Mouse (Mus musculus) gastrocnemius, adult 2 months (tissue): Measurements from ENCODE around the gene Usb1. TPM values are rescaled to one million over a fixed set of nuclear protein-coding genes. Genes with fewer than 3 reads are reported as not detected.
A peak's percentile ranks its signal among the peaks of the same experiment; 100 is the strongest.

Source experiments
- DNase-seq: peaks from one replicate; pipeline ENCODE4 v3.0.0; 2022
- H3K27ac ChIP-seq: fragments of 200-600 bp; 2 replicates; pipeline ENCODE4 v1.8.1; 2022; ENCODE audit warnings: mild to moderate bottlenecking
- H3K4me3 ChIP-seq: fragments of 200-600 bp; 2 replicates; pipeline ENCODE4 v1.8.1; 2022; ENCODE audit warnings: mild to moderate bottlenecking, moderate library complexity
- CTCF ChIP-seq: fragments of 200-600 bp; IDR thresholded peaks from 2 replicates; pipeline ENCODE4 v1.8.1; 2022; ENCODE audit warnings: antibody characterized with exemption, mild to moderate bottlenecking, moderate library complexity
- intact Hi-C: fragments of 180-260 bp; cut with DNase I; formaldehyde crosslinking; loops from one replicate; pipeline ENCODE4 v1.15.1; 2025
- total RNA-seq, 2 experiments: library from RNA; stranded (reverse); gene quantifications; 2 replicates each; pipeline ENCODE4 v1.2.3; 2021

The Usb1 gene
- total RNA-seq, 2 experiments from 2014 or later = 5.8 to 7.1 TPM

DNA sequence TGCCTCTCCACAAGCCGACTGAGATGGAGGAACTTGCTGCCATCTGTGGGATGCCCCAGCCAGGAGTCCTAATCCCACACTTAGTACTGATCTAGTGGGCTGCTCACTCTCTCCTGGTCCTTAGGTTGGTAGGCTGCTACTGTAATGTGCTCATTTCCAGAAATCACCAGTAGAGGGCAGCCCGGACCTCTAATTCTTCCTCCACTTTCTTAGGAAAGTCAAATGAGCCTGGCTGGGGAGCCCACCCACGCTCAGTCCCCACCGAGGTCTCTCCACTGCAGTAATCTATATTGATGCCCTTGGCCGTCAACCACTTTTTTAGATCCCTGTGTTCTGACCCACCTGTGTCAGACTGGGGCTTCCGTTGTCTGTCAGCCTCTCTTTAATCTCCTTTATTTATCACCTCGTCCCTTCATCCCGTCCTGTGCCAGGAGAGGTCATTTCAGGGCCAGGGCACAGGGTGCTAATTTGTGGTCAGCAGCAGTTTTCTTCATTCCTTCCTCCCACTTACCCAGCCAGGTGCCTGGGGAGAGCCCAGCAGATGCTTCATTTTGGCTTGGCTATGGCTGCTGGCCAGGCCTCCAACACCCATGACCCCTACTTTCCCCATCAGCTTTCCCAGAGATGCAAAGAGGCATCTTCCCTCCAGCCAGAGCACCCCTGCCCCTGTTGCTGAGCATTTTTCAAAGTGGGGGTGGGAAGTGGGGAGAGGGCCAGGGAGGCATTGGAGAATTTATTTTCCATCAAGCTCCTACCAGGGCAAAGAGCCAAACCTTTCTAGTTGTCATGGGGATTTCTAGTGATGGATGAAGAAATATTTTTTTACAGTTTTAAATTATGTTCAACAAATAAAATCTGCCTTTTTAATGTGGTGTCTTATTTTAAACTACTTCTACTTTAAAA is 14.8 kb downstream of the Usb1 start:
- no peak overlapping the region for H3K4me3 ChIP-seq
- DNase-seq = peak; percentile 67
- intact Hi-C loops = loop anchor here (1.0 to 5.0 kb wide), 4 partner anchors 84 to 350 kb away; no protein-coding TSS in a partner anchor
- peak; percentile 83 for TF ChIP-seq CTCF
- no peak overlapping the region for H3K27ac ChIP-seq

DNA sequence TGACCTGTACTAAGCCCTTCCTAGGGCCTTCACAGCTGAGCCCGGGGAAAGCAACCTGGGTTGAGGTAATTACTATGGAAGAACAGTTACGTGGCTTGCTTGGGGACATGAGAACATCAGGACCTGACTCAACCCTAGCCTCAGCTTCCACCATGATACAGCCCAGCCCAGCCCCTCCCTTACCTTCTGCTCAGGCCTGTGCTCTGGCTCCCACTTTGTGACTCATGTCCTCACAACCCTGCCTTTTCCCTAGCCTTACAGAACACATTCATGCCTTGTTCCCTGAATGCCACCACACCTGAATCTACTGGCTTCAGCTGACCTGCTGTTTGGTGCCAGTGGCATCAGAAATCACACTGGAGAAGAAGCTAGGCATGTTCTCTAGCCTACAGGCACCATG is 16.3 kb downstream of the Usb1 start:
- H3K27ac ChIP-seq = peak overlapping the region; percentile 71
- H3K4me3 ChIP-seq = no peak overlapping the region
- TF ChIP-seq CTCF = no peak
- DNase-seq = no peak
- intact Hi-C loops = loop anchor here (5.0 kb wide), 2 partner anchors 139 to 349 kb away; no protein-coding TSS in a partner anchor

DNA sequence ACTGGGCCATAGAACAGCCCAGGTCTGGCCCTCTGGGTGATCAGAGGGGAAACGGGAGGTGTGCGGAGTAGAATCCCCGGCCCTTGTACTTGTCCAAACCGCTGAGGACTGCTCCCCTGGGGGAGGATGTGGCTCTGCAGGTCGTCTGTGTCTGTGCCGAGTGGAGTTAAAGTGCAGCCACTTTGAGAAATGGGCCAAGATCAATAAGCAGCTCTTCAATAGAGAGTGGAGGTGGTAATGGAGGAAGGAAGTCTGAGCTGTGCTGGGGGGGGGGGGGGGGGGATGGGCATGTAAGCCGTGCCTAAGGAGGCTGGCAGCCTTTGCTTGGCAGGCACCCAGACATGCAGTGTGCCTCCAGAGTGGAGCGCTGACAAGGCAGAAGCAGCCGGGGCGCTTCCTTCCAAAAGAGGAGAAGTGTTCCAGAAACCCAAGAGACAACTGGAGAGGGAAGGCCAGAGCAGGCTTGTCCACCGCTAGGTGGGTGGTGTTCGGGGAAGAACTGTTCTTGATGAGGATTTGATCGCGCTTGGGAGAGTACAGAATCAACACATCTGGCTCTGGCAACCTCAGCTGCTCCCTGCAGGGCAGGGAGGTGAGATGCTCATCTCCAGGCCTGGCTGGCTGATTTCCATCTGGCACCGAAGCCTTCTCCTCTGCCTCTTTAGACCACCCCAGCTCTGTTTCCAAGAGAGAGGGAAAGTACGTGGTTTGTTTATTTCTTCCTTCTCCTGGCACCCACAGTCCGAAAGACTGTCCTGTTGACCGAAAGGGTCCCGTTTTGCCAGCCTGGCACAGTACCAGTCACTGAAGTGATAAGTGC is 16.9 kb downstream of the Usb1 start:
- Histone ChIP-seq H3K4me3 (peak overlapping the region; percentile 47), H3K27ac (peak overlapping the region; percentile 71)
- DNase-seq = peak; percentile 88
- intact Hi-C loops = loop anchor here (5.0 kb wide), 2 partner anchors 138 to 348 kb away; no protein-coding TSS in a partner anchor
- TF ChIP-seq CTCF = peak; percentile 21; the same call in 1 of the 2 replicates

DNA sequence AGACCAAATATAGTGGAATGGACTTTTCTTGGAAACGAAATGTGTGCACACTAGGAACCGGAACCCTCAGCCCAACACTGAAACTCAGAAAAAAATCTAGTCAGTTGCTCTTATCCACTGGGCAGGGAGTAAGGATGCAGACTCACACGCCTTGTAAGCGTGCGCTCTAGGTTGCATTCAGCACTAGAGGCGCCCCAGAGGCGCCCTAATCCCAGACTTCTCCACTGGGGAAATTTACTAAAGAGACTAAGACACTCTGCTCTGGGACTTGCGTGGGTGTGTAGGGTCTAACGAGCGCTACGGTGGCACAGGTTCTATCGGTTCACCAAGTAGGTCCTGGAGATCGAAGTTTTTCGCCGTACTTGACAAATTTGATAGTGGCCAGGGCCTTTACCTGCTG is 19.4 kb downstream of the Usb1 start:
- peak overlapping the region; percentile 94 for H3K27ac ChIP-seq

DNA sequence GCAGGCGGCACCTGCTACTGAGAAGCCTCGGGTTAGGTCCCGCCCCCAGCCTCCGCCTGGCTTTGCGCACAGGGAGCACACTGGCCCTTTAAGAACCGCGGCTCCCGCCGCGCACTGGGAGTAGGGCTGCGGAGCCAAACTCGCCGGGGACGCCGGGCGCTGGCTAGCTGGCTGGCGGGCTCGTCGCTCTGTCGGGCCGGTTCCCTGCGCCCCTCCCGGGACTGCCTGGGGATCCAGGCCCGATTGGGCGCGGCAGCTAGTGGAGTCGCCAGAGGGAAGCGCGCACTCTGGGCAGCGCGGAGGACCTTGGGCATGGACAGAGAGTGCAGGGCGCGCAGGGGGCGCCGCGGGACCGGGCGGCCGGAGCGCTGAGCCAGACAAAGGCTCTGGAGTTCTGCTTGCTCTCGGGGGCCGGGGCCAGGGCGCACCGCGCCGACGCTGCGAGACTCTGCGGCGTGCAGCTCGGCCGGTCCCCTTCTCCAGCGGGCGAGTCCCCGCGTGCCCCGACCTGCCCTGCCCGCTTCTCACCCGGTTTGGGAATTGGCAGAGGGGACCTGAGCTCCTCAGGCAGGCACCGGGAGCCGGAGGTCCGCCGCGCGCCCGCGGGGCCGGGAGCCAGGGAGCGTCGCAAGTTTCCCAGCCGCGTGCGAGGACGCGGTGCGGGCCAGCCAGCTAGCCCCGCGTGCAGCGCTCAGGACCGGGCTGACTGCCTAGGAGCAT is 20.2 kb downstream of the Usb1 start, which contains the start of gene Mmp15:
Gene Mmp15 (plus strand): TSS at position 118 of the 720 bp plus-strand sequence.
- DNase-seq = peak; percentile 91
- Histone ChIP-seq H3K27ac (peak within 1 kb of the TSS; percentile 94), H3K4me3 (peak within 1 kb of the TSS; percentile 78)
- intact Hi-C loops = no loop called here
- peak; percentile 13; the same call in 1 of the 2 replicates for TF ChIP-seq CTCF

More for the DNA sequence above, 19.4 kb downstream of the Usb1 start:
- peak overlapping the region; percentile 78 for H3K4me3 ChIP-seq
- intact Hi-C loops = no loop called here
- no peak for DNase-seq
- TF ChIP-seq CTCF = peak; percentile 54

DNA sequence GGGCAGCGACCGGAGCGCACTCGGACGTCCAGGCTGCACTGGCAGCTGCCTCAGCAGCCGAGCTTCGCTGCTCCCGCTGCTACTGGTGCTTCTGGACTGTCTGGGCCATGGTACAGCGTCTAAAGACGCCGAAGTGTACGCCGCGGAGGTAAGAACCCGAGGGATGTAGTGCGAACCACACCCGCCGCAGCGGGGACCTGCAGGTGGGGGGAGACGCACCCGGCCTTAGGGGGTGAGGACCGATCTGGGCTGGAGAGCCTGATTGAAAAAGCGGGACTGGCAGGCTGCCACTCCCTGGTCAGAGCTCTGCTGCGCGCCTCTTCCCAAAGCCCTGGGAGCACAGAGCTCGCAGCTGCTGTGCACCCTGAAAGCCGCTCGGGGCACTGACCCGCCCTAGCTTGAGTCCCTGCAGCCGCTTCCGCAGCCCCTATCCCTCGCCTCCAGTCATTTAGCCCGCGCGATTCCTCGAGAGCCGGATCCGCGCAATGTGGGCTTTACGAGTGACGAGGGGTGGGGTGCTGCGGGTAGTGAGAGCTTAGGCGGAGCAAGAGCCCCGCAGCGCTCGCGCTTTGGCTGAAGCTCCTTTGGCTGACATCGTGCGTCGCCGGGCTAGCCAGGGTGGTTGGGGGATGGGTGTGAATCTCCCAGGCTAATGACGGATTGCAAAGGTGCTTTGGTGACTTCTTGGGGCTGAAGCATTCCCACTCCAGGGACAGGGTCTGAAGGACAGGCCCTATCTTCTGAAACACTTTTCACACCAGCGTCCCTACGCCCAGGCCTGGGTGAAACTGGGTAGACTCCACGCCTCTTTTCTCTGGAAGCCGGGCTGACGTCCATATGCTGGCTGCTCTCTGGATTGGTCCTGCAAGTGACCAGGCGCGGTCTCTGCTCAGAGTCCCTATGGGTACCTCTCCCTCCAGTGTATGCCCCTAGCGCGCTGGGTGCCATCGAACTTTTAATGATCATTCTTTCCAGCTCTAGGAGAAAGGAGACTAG is 21.1 kb downstream of the Usb1 start:
- peak; percentile 65 for DNase-seq
- Histone ChIP-seq H3K27ac (peak overlapping the region; percentile 94), H3K4me3 (peak overlapping the region; percentile 78)
- peak; percentile 6; the same call in 1 of the 2 replicates for TF ChIP-seq CTCF
- intact Hi-C loops = no loop called here

DNA sequence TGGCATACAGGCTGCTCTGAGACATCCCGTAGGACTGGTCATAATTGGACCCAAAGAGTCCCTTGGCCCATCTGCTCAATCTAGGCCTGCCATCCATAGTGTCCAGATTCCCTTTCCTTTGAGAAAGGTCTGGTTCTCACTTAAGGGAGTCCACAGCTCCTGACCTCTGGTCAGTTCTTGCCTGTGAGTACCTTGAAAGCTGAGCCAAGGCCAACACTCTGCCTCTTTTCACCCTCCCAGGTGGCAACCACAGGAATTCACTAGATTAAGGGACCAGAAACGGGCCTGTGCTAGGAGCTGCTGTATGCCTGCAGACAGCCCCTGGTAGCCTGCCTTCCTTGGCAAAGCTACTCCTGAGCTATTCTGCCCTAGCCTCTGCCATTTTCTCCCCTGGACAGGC is 22.5 kb downstream of the Usb1 start:
- TF ChIP-seq CTCF = no peak
- peak overlapping the region; percentile 16 for H3K27ac ChIP-seq
- intact Hi-C loops = loop anchor here (2.0 kb wide), 1 partner anchor 22 kb away; no protein-coding TSS in a partner anchor
- peak overlapping the region; percentile 78 for H3K4me3 ChIP-seq
- no peak for DNase-seq

DNA sequence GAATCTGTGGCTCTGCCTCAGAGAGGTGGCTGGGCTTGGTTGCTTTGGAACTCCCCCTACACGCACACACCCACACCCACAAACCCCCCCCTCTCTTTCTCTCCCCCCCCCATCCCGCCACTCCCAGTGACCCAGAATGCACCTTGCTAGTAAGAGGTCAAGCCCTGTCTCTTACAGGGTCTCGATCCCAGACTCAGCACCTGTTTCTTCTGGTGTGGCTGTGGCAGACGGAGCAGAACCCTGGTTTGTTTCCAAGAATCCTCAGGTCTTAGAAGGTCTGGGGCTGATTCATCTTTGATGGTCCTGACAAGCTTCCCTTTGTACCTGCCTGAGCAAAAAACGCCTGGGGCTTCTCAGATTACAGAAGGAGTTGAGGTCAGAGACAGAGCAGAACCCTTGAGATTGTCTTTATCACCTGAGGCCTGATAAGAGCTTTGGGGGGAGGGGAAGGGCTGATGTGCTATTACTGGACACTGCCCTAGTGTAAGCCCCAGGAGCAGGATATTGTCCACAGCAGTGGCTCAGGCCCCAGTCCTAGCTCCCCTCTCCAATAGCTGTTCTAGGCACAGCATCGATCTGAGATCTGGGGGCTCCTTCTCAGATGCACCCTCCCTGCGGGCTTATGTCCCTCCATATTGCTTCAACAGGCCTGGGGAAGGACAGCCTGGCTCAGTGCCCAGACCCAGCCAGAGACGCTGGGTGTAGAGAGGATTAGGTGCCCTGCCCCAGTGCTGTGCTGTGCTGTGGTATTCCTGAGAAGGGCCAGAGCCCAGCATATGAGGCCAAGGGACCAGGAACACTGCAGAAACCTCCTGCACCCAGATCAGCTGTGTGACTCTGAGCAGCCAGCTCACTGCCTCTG is 26.7 kb downstream of the Usb1 start:
- intact Hi-C loops = no loop called here
- peak; percentile 71 for DNase-seq
- TF ChIP-seq CTCF = no peak
- Histone ChIP-seq H3K27ac (peak overlapping the region; percentile 65), H3K4me3 (no peak overlapping the region; the same call in 1 of the 2 replicates)

DNA sequence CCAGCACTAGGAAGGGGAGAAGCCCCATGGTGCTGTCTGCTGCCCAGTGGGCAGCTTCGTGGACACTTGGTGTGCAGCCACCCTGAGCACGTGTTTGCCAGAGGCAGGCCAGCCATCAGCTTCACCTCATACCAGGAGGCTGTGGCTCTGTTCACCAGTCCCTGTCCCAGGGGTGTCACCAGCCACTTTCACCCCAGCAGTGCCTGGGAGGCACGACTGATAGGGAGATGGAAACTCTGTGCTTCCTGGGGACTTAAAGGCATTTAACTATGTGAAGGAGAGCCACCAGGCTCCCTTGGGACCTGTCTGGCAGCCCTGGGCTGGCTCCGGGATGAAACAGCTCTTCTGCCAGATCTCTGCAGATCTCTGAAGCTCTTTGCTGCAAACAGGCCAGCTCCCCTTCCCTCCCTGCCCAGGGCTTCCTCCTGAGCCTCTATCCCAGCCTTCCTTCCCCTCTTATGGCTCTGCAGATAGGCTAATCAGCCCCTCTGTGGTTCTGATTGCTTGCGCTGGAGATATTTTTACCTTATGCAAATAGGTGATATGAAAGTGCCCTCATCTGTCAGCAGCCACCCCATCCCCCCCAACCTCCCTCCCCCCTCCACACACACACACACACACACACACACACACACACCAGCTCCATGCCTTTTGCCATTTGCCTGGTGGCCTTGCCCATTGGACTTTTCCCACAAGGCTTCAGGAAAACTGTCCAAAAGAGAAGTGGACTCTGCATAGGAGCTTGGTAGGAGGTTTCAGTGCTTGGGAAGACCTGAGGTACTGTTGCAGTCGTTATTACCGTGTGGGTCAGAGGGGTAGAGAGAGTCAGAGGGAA is 28.3 kb downstream of the Usb1 start:
- no peak for TF ChIP-seq CTCF
- intact Hi-C loops = no loop called here
- Histone ChIP-seq H3K4me3 (no peak overlapping the region), H3K27ac (peak overlapping the region; percentile 65)
- peak; percentile 57 for DNase-seq

DNA sequence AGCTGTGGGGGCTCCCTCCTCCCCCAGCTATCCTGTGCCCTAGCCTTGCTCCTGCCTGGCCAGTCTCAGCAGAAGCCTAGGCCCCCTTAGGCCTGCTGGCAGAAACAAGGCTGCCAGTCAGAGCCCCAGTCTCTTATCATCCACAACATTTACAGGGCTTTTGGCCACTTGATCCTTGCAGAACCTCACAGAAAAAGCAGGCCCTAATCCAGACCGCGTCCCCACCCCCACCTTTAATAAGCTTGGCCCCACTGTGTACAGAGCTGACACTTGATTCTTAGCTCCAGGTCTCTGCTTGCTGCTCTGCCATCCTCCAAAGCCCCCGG is 28.9 kb downstream of the Usb1 start:
- DNase-seq = no peak
- H3K27ac ChIP-seq = 0 out of 2 replicates have a peak overlapping the region, but pooled peaks have one; percentile 35
- intact Hi-C loops = no loop called here
- no peak overlapping the region for H3K4me3 ChIP-seq
- no peak for TF ChIP-seq CTCF
